Mouse (Mus musculus) forebrain, postnatal 0 days (tissue): ENCODE measurements around the gene Uimc1. TPM values are rescaled to one million over a fixed set of nuclear protein-coding genes. Genes with fewer than 3 reads are reported as not detected.
A peak's percentile ranks its signal among the peaks of the same experiment; 100 is the strongest.

Experiments
- ATAC-seq: fragments of 200-750 bp; cut with Nextera tagmentation; 2 replicates; pipeline ENCODE4 v1.8.0; 2017; ENCODE audit warnings: mild to moderate bottlenecking, moderate library complexity
- DNase-seq: peaks from one replicate; pipeline ENCODE4 v3.0.0-alpha.2; 2015
- H3K27ac ChIP-seq: fragments of 300-500 bp; sonication (generic); 2 replicates; pipeline ENCODE4 v1.5.1; 2014; ENCODE audit warnings: low read depth, mild to moderate bottlenecking, antibody characterized with exemption, low read length, moderate library complexity, mixed read lengths
- H3K27me3 ChIP-seq: fragments of 300-500 bp; sonication (generic); 2 replicates; pipeline ENCODE4 v1.6.1; 2014; ENCODE audit warnings: mild to moderate bottlenecking, low read length, mixed read lengths; ENCODE audit not compliant: insufficient read depth
- H3K36me3 ChIP-seq: fragments of 300-500 bp; sonication (generic); 2 replicates; pipeline ENCODE4 v1.6.1; 2014; ENCODE audit warnings: mild to moderate bottlenecking, moderate library complexity; ENCODE audit not compliant: insufficient read depth
- H3K4me1 ChIP-seq: fragments of 300-500 bp; sonication (generic); 2 replicates; pipeline ENCODE4 v1.6.1; 2014; ENCODE audit warnings: antibody characterized with exemption; ENCODE audit not compliant: insufficient read depth
- H3K4me2 ChIP-seq: fragments of 300-500 bp; sonication (generic); 2 replicates; pipeline ENCODE4 v1.6.1; 2014; ENCODE audit warnings: low read depth, mild to moderate bottlenecking, moderate library complexity
- H3K4me3 ChIP-seq: fragments of 300-500 bp; sonication (generic); 2 replicates; pipeline ENCODE4 v1.5.1; 2014; ENCODE audit warnings: low read depth, low read length, mixed read lengths
- H3K9ac ChIP-seq: fragments of 300-500 bp; sonication (generic); 2 replicates; pipeline ENCODE4 v1.6.1; 2014; ENCODE audit warnings: mild to moderate bottlenecking
- H3K9me3 ChIP-seq: fragments of 300-500 bp; sonication (generic); 2 replicates; pipeline ENCODE4 v1.6.1; 2016; ENCODE audit warnings: low read length
- CTCF ChIP-seq: sonication (generic); IDR thresholded peaks from 2 replicates; pipeline ENCODE4 v1.5.1; 2016; ENCODE audit warnings: antibody characterized with exemption, control low read depth, low read depth
- WGBS: fragments of 180-500 bp; shearing (Covaris S2); extraction: QIAGEN DNeasy Blood & Tissue Kit; methylation state at CpG from one replicate; pipeline ENCODE4 v1.1.7; 2014; 5-methylcytosine and 5-hydroxymethylcytosine counted together
- polyA plus RNA-seq: library from polyadenylated mRNA; unstranded; fragments of >200 nt; fragmentation: Nextera tagmentation; extraction: Ambion mirVana; gene quantifications from 2 replicates; pipeline ENCODE4 v1.2.1, GENCODE M21; 2015
- total RNA-seq: library from RNA; depleted of rRNA; stranded (reverse); fragments of >200 nt; gene quantifications from 2 replicates; pipeline ENCODE4 v1.2.3, GENCODE M21; 2014; rRNA removed

Gene Uimc1
- 12.6 and 13.2 TPM in 2 replicates for total RNA-seq
- 12.2 and 13.3 TPM in 2 replicates for polyA plus RNA-seq

DNA sequence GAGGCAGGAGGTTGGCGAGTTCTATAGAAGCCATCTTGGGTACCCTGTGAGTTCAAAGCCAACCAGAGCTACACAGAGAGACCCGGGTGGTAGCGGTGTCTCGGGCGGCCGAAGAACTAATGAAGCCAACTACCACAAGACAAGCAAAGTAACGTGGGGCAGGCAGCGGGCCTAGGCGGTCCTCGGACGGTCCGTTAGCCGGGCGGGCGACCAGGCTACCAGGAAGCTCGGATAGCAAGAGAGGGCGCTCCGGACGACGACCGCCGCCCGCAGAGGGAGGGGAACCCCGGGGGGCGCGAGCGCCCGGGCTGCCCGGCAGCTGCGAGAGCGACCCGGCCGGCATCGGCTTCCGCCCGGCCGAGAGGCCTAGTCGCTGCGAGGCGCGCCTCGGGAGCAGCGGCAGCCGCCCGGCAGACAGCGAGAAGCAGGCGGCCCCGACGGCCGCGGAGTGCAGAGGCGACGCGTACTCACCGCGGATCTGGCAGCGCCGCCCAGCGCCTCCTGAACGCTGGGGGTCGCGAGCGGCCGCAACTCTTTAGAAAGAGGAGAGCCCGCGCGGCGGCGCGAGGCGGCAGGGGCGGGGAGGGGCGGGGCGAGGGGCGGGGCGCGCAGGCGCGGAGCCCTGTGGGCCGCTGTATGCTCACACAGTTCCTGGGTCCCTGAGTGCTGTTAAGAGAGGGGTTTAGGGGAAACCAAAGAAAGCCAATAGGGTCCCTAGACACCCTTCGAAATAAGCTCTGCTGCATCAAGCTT lies at the start of gene Uimc1:
Gene Uimc1, minus strand, starts transcription at position 575 of the 753 bp plus-strand sequence.
- WGBS: 1% methylated on average over 74 of the region's 81 CpGs
- peak; percentile 95 for ATAC-seq
- Histone ChIP-seq H3K4me1 (0 out of 2 replicates have a peak, but pooled peaks cover 4% of the 10 kb centered on the region), H3K27ac (peak within 1 kb of the TSS; percentile 86), H3K4me2 (peak within 1 kb of the TSS; percentile 66), H3K4me3 (peak within 1 kb of the TSS; percentile 89), H3K9ac (peak within 1 kb of the TSS; percentile 89), H3K36me3 (no peaks in the 10 kb centered on the region), H3K27me3 (no peaks in the 10 kb centered on the region), H3K9me3 (no peaks in the 10 kb centered on the region)
- peak; percentile 93 for DNase-seq
- peak; percentile 61 for TF ChIP-seq CTCF

DNA sequence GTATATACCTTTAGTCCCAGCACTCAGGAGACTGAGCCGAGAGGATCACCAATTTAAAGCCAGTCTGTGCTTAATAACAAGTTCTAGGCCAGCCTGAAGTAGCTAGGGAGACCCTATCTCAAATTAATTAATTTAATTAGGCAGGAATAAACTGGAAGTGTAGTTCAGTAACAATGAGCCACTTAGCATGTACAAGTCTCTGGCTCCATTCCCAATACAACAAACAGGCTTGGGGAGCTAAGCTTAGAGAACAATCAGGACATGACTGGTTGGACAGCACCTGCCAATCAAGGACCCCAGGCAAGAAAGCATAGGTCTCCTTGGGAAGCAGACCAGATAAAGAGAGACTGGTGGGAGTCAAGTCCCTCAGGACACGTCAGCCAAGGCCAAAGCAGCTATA lies 40.2 kb upstream of the Uimc1 start:
- H3K4me3 ChIP-seq: no peak overlapping the region
- no peaks in the 10 kb centered on the region for H3K27me3 ChIP-seq
- WGBS: 29% methylated on average over 2 of the region's 2 CpGs
- H3K4me2 ChIP-seq: no peak overlapping the region
- ATAC-seq (no peak), DNase-seq (no peak)
- TF ChIP-seq CTCF: no peak
- H3K9ac ChIP-seq: no peak overlapping the region
- no peaks in the 10 kb centered on the region for H3K36me3 ChIP-seq
- H3K4me1 ChIP-seq: no peaks in the 10 kb centered on the region
- H3K9me3 ChIP-seq: no peaks in the 10 kb centered on the region
- no peak overlapping the region for H3K27ac ChIP-seq

DNA sequence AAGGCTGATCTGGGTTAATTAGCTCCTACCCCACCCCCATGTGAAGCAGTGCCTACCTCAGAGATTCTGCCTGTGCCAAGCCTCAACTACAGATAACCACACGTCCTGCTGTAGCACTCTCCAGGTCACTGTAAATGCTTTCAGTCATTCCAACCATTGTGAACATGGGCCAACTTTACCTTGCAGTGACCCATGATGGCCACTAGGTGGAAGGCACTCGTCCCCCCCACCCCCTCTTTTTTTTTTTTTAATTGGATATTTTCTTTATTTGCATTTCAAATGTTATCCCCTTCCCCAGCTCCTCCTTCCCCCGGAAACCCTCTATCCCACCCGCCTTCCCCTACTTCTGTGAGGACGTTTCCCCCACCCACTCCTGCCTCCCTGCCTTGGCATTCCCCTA lies 35.3 kb upstream of the Uimc1 start:
- Histone ChIP-seq H3K4me3 (no peak overlapping the region), H3K4me1 (no peaks in the 10 kb centered on the region), H3K9ac (no peak overlapping the region), H3K27me3 (no peaks in the 10 kb centered on the region), H3K27ac (no peak overlapping the region), H3K36me3 (peaks cover 24% of the 10 kb centered on the region), H3K9me3 (no peaks in the 10 kb centered on the region), H3K4me2 (no peak overlapping the region)
- WGBS: 7% methylated on average over 5 of the region's 5 CpGs
- DNase-seq (peak; percentile 42), ATAC-seq (no peak; the same call in none of the 2 replicates)
- TF ChIP-seq CTCF: peak; percentile 74

DNA sequence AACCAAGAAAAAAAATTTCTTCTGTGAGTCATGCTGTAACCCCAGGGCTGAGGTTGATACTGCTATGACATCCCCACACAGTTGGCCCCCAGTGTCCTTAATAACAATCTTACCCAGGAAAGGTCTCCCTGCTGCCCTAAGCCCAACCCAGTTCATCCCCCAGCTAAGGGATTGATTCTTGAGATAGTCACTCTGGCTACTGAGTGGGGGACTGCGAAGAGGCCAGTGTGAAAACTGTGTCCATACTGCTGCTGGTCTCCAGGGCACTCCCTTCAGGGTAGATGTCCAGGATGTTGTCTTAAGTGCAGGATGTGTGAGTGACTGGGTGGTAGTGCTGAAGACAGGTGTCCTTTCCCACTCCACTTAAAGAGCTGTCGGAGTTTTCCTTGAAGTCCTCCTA lies 33.3 kb upstream of the Uimc1 start, which contains the start of gene Gm17617:
Gene Gm17617, minus strand, starts transcription at position 101 of the 400 bp plus-strand sequence.
- TF ChIP-seq CTCF: no peak
- Histone ChIP-seq H3K4me3 (no peak within 1 kb of the TSS), H3K27ac (no peak within 1 kb of the TSS), H3K36me3 (peaks cover 31% of the 10 kb centered on the region), H3K4me1 (no peaks in the 10 kb centered on the region), H3K27me3 (no peaks in the 10 kb centered on the region), H3K9ac (no peak within 1 kb of the TSS), H3K9me3 (no peaks in the 10 kb centered on the region), H3K4me2 (no peak within 1 kb of the TSS)
- no peak for ATAC-seq
- WGBS: 98% methylated on average over 2 of the region's 2 CpGs
- DNase-seq: no peak

DNA sequence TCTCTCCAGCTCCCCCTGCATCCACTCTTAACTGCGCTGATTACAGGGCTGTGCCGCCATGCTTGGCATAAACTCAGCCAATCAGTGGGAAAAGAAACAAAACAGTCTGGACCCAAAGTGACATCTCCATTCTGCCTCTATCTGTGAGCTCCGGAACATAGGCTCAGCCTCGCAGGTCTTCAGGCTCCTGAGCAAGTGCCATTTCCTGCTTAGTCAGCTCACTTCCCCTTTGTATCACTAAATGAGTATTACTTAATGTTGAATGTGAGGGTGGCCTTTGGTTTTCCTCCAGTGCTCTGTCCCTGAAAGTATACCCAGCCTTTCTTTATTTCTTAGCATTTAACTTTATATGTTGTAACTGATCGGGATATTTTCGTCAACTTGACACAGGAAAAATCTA lies 24.8 kb upstream of the Uimc1 start:
- no peak overlapping the region for H3K9ac ChIP-seq

DNA sequence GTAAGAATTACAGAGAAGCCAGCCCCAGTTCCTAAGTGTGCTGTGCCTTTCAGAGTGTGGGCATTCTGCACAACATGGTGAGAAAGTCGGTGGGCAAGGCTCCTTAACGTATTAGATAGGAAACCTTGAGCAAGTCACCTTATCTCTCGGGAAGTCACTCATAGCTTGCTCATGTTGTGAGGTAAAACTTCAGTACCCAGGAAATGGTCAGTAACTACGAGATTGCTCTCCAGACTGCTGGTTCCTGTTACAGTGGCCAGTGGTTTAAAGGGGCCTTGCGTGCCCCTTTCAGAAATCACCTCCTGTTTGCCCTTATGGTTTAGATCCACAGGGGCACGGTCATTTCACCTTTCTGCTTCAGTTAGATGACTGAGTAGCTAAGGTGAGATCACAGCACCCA lies 14.3 kb upstream of the Uimc1 start:
- peaks cover 46% of the 10 kb centered on the region for H3K36me3 ChIP-seq
- WGBS: 88% methylated on average over 6 of the region's 6 CpGs
- TF ChIP-seq CTCF: no peak
- ATAC-seq: no peak
- DNase-seq: no peak
- no peak overlapping the region for H3K27ac ChIP-seq
- H3K9me3 ChIP-seq: no peaks in the 10 kb centered on the region
- no peaks in the 10 kb centered on the region for H3K4me1 ChIP-seq
- H3K4me3 ChIP-seq: no peak overlapping the region
- H3K27me3 ChIP-seq: no peaks in the 10 kb centered on the region
- H3K4me2 ChIP-seq: no peak overlapping the region
- no peak overlapping the region for H3K9ac ChIP-seq

More for the DNA sequence above, 24.8 kb upstream of the Uimc1 start:
- WGBS: 93% methylated on average over 6 of the region's 6 CpGs
- Histone ChIP-seq H3K27ac (no peak overlapping the region), H3K9me3 (no peaks in the 10 kb centered on the region), H3K27me3 (no peaks in the 10 kb centered on the region), H3K36me3 (peaks cover 43% of the 10 kb centered on the region), H3K4me2 (no peak overlapping the region), H3K4me3 (no peak overlapping the region), H3K4me1 (no peaks in the 10 kb centered on the region)
- DNase-seq (no peak), ATAC-seq (no peak)
- no peak for TF ChIP-seq CTCF

DNA sequence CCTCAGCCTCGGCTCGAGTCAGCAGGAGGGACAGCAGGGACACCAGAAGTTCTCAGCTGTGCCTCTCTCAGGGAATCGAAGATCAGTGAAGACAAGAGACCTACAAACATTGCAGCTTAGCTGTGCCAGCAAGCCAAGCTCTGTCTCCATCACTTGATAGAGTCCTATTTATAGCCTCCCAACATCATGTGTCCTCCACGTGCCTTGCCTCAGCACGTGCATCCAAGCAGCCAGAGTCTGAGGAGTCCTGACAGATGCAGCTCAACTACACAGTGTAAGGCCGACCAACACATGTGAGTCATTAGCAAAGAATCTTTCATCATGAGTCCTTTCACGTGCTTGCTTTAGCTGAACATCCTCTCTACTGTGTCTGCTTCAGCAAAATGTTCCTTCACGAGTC lies 7.6 kb upstream of the Uimc1 start:
- no peak for DNase-seq
- no peak overlapping the region for H3K4me3 ChIP-seq
- H3K4me1 ChIP-seq: peaks cover 7% of the 10 kb centered on the region
- TF ChIP-seq CTCF: no peak
- ATAC-seq: no peak
- H3K36me3 ChIP-seq: no peaks in the 10 kb centered on the region; the same call in 1 of the 2 replicates
- WGBS: 86% methylated on average over 8 of the region's 8 CpGs
- H3K9ac ChIP-seq: no peak overlapping the region
- no peak overlapping the region for H3K27ac ChIP-seq
- H3K4me2 ChIP-seq: no peak overlapping the region
- H3K9me3 ChIP-seq: no peaks in the 10 kb centered on the region
- H3K27me3 ChIP-seq: no peaks in the 10 kb centered on the region
